Mouse (Mus musculus) left cerebral cortex, postnatal 4 days (tissue): ENCODE results near the gene Haus6. TPM values are rescaled to one million over a fixed set of nuclear protein-coding genes. Genes with fewer than 3 reads are reported as not detected.

Experiments used
- total RNA-seq, 2 experiments: library from RNA; stranded (reverse); gene quantifications; 2 replicates each; pipeline ENCODE4 v1.2.3; 2021

The Haus6 gene
- total RNA-seq, 2 experiments from 2014 or later: 11.4 to 11.9 TPM

Other genes starting within 250 kb of the Haus6 start
- gene Saxo1, start 53.7 kb downstream of the Haus6 start, total RNA-seq: not detected
- 100 to 1,000 TPM; 131 to 139 TPM for gene Rraga, start 36.4 kb downstream of the Haus6 start, total RNA-seq
- gene Plin2, start 58.0 kb upstream of the Haus6 start, total RNA-seq: 10 to 100 TPM; 32.0 to 46.7 TPM
- 10 to 100 TPM; 10.1 to 11.9 TPM for gene Dennd4c, start 136.5 kb upstream of the Haus6 start, total RNA-seq
- gene Rps6, start 245.4 kb upstream of the Haus6 start, total RNA-seq: 100 to 1,000 TPM; 527 to 532 TPM